Mouse (Mus musculus): ENCODE results near the gene Abhd17b. TPM values are rescaled to one million over a fixed set of nuclear protein-coding genes. Genes with fewer than 3 reads are reported as not detected.

Abhd17b gene
- total and polyA plus RNA-seq, 3 experiments: 19.3 to 62.1 (median 33.5) TPM

GRCm38 (mm10) chr19:21652285-21653171 lies 457 bp upstream of the Abhd17b start, which contains the start of gene 1110059E24Rik (continued):
- peak; percentile 87 for TF ChIP-seq ELF1 (IDR thresholded peaks at IDR 0.05; ENCODE audit: low read depth, low read length)

DNA sequence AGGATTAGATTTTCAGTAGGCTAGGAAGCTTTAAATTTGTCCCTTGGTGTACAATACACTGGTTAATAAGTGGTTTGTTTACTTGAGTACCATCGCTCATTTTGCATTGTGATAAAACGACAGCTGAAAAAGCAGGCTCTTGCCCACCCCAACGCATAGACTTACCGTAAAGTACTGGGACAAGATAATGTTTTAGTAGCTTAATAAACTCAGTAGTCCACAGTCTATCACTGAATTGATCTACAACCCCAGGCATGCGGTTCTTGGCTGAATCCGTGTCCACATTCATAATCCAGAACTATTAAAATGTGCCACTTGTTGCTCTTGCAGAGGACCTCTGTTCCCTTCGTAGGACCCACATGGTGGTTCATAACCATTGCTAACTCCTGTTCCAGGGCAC lies 1.8 kb downstream of the Abhd17b start:
- dilution Hi-C loops (cut with MboI; ENCODE audit: extremely low pct_ligation_motif_present, extremely low pct_unique_long_range_greater_than_20kb, low sequenced_read_pairs): no loop called here
- Histone ChIP-seq H3K9ac (ENCODE audit: insufficient read depth, low read depth) (peak overlapping the region; percentile 89), H3K27ac (ENCODE audit: insufficient read depth, low read depth) (no peak overlapping the region), H3K36me3 (replicated peaks in 1 of 2; ENCODE audit: control insufficient read depth in 1 of 2, insufficient read depth in 1 of 2, low read length in 1 of 2) (peaks cover 2 to 17% of the 10 kb centered on the region in 2 experiments), H3K27me3 (replicated peaks) (no peaks in the 10 kb centered on the region), H3K9me3 (replicated peaks; ENCODE audit: low read length) (no peaks in the 10 kb centered on the region), H3K4me3 (replicated peaks in 1 of 3; ENCODE audit: low read depth in 2 of 3, low read length in 2 of 3, poor library complexity in 1 of 3) (peak overlapping the region; percentile 71 to 91 (median 83)), H3K4me1 (ENCODE audit: control insufficient read depth in 1 of 2, insufficient read depth in 2 of 2) (peaks cover 11 to 32% of the 10 kb centered on the region in 2 experiments), H3K4me2 (ENCODE audit: insufficient read depth, low read depth, poor library complexity, severe bottlenecking) (peak overlapping the region; percentile 85), H3K79me2 (replicated peaks; ENCODE audit: control insufficient read depth, extremely low read depth, insufficient read depth, poor library complexity, severe bottlenecking) (peaks cover 76% of the 10 kb centered on the region)
- no peak for TF ChIP-seq KAT2A (IDR thresholded peaks at IDR 0.05; ENCODE audit: insufficient replicate concordance, low read length)
- no peak for TF ChIP-seq CTCF (conservative IDR thresholded peaks at IDR 0.05 in 1 of 2, IDR thresholded peaks at IDR 0.05 in 1 of 2; ENCODE audit: low read depth in 2 of 2, low read length in 2 of 2)
- no peak for TF ChIP-seq USF1 (IDR thresholded peaks at IDR 0.05; ENCODE audit: low read depth, low read length)
- no peak for TF ChIP-seq MAX (IDR thresholded peaks at IDR 0.05; ENCODE audit: low read length)
- no peak for TF ChIP-seq ZNF384 (IDR thresholded peaks at IDR 0.05; ENCODE audit: low read depth, low read length)
- TF ChIP-seq SIN3A (IDR thresholded peaks at IDR 0.05; ENCODE audit: low read length): no peak
- no peak for TF ChIP-seq ZC3H11A (IDR thresholded peaks at IDR 0.05; ENCODE audit: low read depth, low read length)
- TF ChIP-seq ZKSCAN1 (IDR thresholded peaks at IDR 0.05; ENCODE audit: borderline replicate concordance, low read depth, low read length): no peak
- no peak for TF ChIP-seq MAZ (IDR thresholded peaks at IDR 0.05; ENCODE audit: low read depth, low read length)
- no peak for TF ChIP-seq MAFK (IDR thresholded peaks at IDR 0.05; ENCODE audit: insufficient replicate concordance, low read length)
- TF ChIP-seq JUN (IDR thresholded peaks at IDR 0.05; ENCODE audit: insufficient read depth, low read depth, low read length): no peak
- TF ChIP-seq JUND (conservative IDR thresholded peaks at IDR 0.05; ENCODE audit: low read depth, low read length): no peak
- TF ChIP-seq NRF1 (IDR thresholded peaks at IDR 0.05; ENCODE audit: low read depth, low read length): no peak
- TF ChIP-seq GABPA (IDR thresholded peaks at IDR 0.05; ENCODE audit: insufficient replicate concordance, low read depth, low read length): no peak
- TF ChIP-seq MYC (IDR thresholded peaks at IDR 0.05; ENCODE audit: low read depth, low read length): no peak
- DNase-seq (ENCODE audit: extremely low read depth): no peak
- in situ Hi-C loops (cut with MboI; ENCODE audit: low pct_ligation_motif_present, low pct_unique_long_range_greater_than_20kb, low sequenced_read_pairs): loop anchor here (5.0 to 10.0 kb wide), 4 partner anchors 57 to 280 kb away; no protein-coding TSS in a partner anchor

DNA sequence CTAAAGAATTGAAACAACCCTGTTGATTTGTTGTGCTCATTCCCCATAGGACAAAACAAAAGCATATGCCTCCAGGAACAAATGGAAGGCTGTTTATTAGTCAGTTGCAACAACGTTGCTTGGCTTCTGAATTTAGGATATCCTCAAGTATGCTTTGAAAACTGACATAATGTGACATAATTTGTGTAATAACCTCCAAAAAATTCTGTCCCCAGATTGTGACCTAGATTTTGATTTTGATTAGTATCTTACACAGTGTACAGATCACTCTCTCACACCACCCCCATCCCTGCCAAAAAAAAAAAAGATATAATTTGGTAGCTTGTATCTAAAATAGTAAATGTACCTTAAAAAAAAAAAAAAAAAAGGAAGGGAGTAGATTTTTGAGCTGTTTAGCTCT lies 7.7 kb downstream of the Abhd17b start:
- H3K27me3 ChIP-seq (replicated peaks): no peaks in the 10 kb centered on the region
- no peak for DNase-seq (ENCODE audit: extremely low read depth)
- H3K4me1 ChIP-seq (ENCODE audit: control insufficient read depth in 1 of 2, insufficient read depth in 2 of 2): peaks cover 9 to 37% of the 10 kb centered on the region in 2 experiments; a peak in 3 of 4 replicates
- TF ChIP-seq ZNF384 (IDR thresholded peaks at IDR 0.05; ENCODE audit: low read depth, low read length): no peak
- no peak for TF ChIP-seq JUND (conservative IDR thresholded peaks at IDR 0.05; ENCODE audit: low read depth, low read length)
- TF ChIP-seq HCFC1 (IDR thresholded peaks at IDR 0.05; ENCODE audit: low read depth, low read length): no peak
- no peak for TF ChIP-seq ZC3H11A (IDR thresholded peaks at IDR 0.05; ENCODE audit: low read depth, low read length)
- no peak for TF ChIP-seq POLR2AphosphoS2 (IDR thresholded peaks at IDR 0.05; ENCODE audit: low read depth, low read length)
- no peak for TF ChIP-seq UBTF (IDR thresholded peaks at IDR 0.05; ENCODE audit: low read depth, low read length)
- no peak for TF ChIP-seq IRF4 (IDR thresholded peaks at IDR 0.05; ENCODE audit: low read depth, low read length)
- no peak for TF ChIP-seq BHLHE40 (IDR thresholded peaks at IDR 0.05; ENCODE audit: low read depth, low read length)
- no peak for TF ChIP-seq MAX (IDR thresholded peaks at IDR 0.05; ENCODE audit: low read length)
- no peak for TF ChIP-seq NRF1 (IDR thresholded peaks at IDR 0.05; ENCODE audit: low read depth, low read length)
- no peak for TF ChIP-seq KAT2A (IDR thresholded peaks at IDR 0.05; ENCODE audit: insufficient replicate concordance, low read length)
- TF ChIP-seq MAZ (IDR thresholded peaks at IDR 0.05; ENCODE audit: low read depth, low read length): no peak
- TF ChIP-seq PAX5 (IDR thresholded peaks at IDR 0.05; ENCODE audit: low read length): no peak
- no peak for TF ChIP-seq SMC3 (IDR thresholded peaks at IDR 0.05; ENCODE audit: low read depth, low read length)
- TF ChIP-seq TBP (conservative IDR thresholded peaks at IDR 0.05; ENCODE audit: low read depth, low read length): no peak
- no peak for TF ChIP-seq USF2 (conservative IDR thresholded peaks at IDR 0.05; ENCODE audit: low read depth, low read length)
- TF ChIP-seq ZKSCAN1 (IDR thresholded peaks at IDR 0.05; ENCODE audit: borderline replicate concordance, low read depth, low read length): no peak
- dilution Hi-C loops (cut with MboI; ENCODE audit: extremely low pct_ligation_motif_present, extremely low pct_unique_long_range_greater_than_20kb, low sequenced_read_pairs) (no loop called here), in situ Hi-C loops (cut with MboI; ENCODE audit: low pct_ligation_motif_present, low pct_unique_long_range_greater_than_20kb, low sequenced_read_pairs) (no loop called here)
- H3K36me3 ChIP-seq (replicated peaks in 1 of 2; ENCODE audit: control insufficient read depth in 1 of 2, insufficient read depth in 1 of 2, low read length in 1 of 2): peaks cover 2 to 19% of the 10 kb centered on the region in 2 experiments
- H3K9ac ChIP-seq (ENCODE audit: insufficient read depth, low read depth): no peak overlapping the region
- H3K4me3 ChIP-seq (replicated peaks in 1 of 3; ENCODE audit: low read depth in 2 of 3, low read length in 2 of 3, poor library complexity in 1 of 3): no peak overlapping the region
- H3K27ac ChIP-seq (ENCODE audit: insufficient read depth, low read depth): no peak overlapping the region
- no peak overlapping the region for H3K4me2 ChIP-seq (ENCODE audit: insufficient read depth, low read depth, poor library complexity, severe bottlenecking)
- peaks cover 74% of the 10 kb centered on the region for H3K79me2 ChIP-seq (replicated peaks; ENCODE audit: control insufficient read depth, extremely low read depth, insufficient read depth, poor library complexity, severe bottlenecking)
- H3K9me3 ChIP-seq (replicated peaks; ENCODE audit: low read length): no peaks in the 10 kb centered on the region
